ENCODE assay signal across 8 mouse cellular contexts in genomic region chr16:70568341-70569265, GRCm38 (mm10).
DNase-seq lines count a peak whose midpoint lies in the region; ATAC-seq and TF ChIP-seq lines count a peak whose summit lies in the region.

No protein-coding gene starts in this region.

- ATAC-seq in embryonic facial prominence, embryonic 15.5 days (ENCODE audit: insufficient number of reproducible peaks, low FRiP score, low TSS enrichment, low read depth) = no peak
- peak; percentile 63 for ATAC-seq in hindbrain, embryonic 11.5 days (ENCODE audit: low FRiP score)
- ATAC-seq in stomach, embryonic 16.5 days (ENCODE audit: insufficient read depth, low FRiP score) = 0 out of 2 replicates have a peak, but pooled peaks have one; percentile 37

- no peaks in the 10 kb centered on the region for H3K9me3 ChIP-seq in embryonic facial prominence, embryonic 15.5 days (replicated peaks)
- no peaks in the 10 kb centered on the region for H3K9me3 ChIP-seq in hindbrain, embryonic 11.5 days (ENCODE audit: control insufficient read depth, low read length)
- no peaks in the 10 kb centered on the region for H3K9me3 ChIP-seq in midbrain, embryonic 10.5 days (replicated peaks)
- no peaks in the 10 kb centered on the region for H3K9me3 ChIP-seq in stomach, embryonic 16.5 days (replicated peaks; ENCODE audit: control insufficient read depth, low read length)

- no peak for DNase-seq in gastrocnemius, adult 2 months
- DNase-seq in gastrocnemius, postnatal 14 days = no peak
- peak; percentile 18 for DNase-seq in WW6 (ENCODE audit: low read depth, low spot score)
- DNase-seq in hindbrain, embryonic 11.5 days (ENCODE audit: low spot score) = peak; percentile 80
- DNase-seq in layer of hippocampus, postnatal 14 days (ENCODE audit: low spot score in 2 of 2) = peak; percentile 41 to 88
- DNase-seq in midbrain, embryonic 10.5 days (ENCODE audit: low spot score) = peak; percentile 27

- no peaks in the 10 kb centered on the region for H3K4me1 ChIP-seq in embryonic facial prominence, embryonic 15.5 days
- H3K4me1 ChIP-seq in hindbrain, embryonic 11.5 days (replicated peaks; ENCODE audit: control insufficient read depth, insufficient read depth, low read length) = no peaks in the 10 kb centered on the region
- H3K4me1 ChIP-seq in midbrain, embryonic 10.5 days = no peaks in the 10 kb centered on the region
- H3K4me1 ChIP-seq in stomach, embryonic 16.5 days (ENCODE audit: control insufficient read depth, insufficient read depth, low read length) = no peaks in the 10 kb centered on the region

- no peaks in the 10 kb centered on the region for H3K36me3 ChIP-seq in embryonic facial prominence, embryonic 15.5 days
- H3K36me3 ChIP-seq in hindbrain, embryonic 11.5 days (ENCODE audit: control insufficient read depth, insufficient read depth, low read length) = no peaks in the 10 kb centered on the region
- no peaks in the 10 kb centered on the region for H3K36me3 ChIP-seq in midbrain, embryonic 10.5 days
- no peaks in the 10 kb centered on the region for H3K36me3 ChIP-seq in stomach, embryonic 16.5 days (ENCODE audit: control insufficient read depth, insufficient read depth, low read length)

- intact Hi-C loops in gastrocnemius, adult 2 months (cut with DNase I) = no loop called here
- intact Hi-C loops in gastrocnemius, postnatal 14 days (cut with DNase I; ENCODE audit: low total_unique reads) = no loop called here

- TF ChIP-seq CTCF in gastrocnemius, adult 2 months (IDR thresholded peaks at IDR 0.05) = peak; percentile 77

- 48% methylated on average over 23 of the region's 23 CpGs for WGBS in embryonic facial prominence, embryonic 15.5 days
- 66% methylated on average over 23 of the region's 23 CpGs for WGBS in hindbrain, embryonic 11.5 days
- WGBS in midbrain, embryonic 10.5 days = 67% methylated on average over 23 of the region's 23 CpGs
- WGBS in stomach, embryonic 16.5 days = 57% methylated on average over 23 of the region's 23 CpGs

- no peaks in the 10 kb centered on the region for H3K27me3 ChIP-seq in embryonic facial prominence, embryonic 15.5 days
- no peaks in the 10 kb centered on the region for H3K27me3 ChIP-seq in hindbrain, embryonic 11.5 days (ENCODE audit: control insufficient read depth, insufficient read depth, low read length)
- H3K27me3 ChIP-seq in midbrain, embryonic 10.5 days (ENCODE audit: low read depth, poor library complexity, severe bottlenecking) = no peaks in the 10 kb centered on the region
- no peaks in the 10 kb centered on the region for H3K27me3 ChIP-seq in stomach, embryonic 16.5 days (ENCODE audit: control insufficient read depth, insufficient read depth, low read length)

- no peak overlapping the region for H3K9ac ChIP-seq in embryonic facial prominence, embryonic 15.5 days
- no peak overlapping the region for H3K9ac ChIP-seq in hindbrain, embryonic 11.5 days (ENCODE audit: low read depth, low read length)
- H3K9ac ChIP-seq in stomach, embryonic 16.5 days (ENCODE audit: low read length) = no peak overlapping the region

- no peak overlapping the region for H3K4me3 ChIP-seq in gastrocnemius, adult 2 months
- H3K4me3 ChIP-seq in embryonic facial prominence, embryonic 15.5 days (replicated peaks) = no peak overlapping the region
- H3K4me3 ChIP-seq in hindbrain, embryonic 11.5 days (ENCODE audit: low read depth, low read length) = no peak overlapping the region
- H3K4me3 ChIP-seq in midbrain, embryonic 10.5 days = no peak overlapping the region
- no peak overlapping the region for H3K4me3 ChIP-seq in stomach, embryonic 16.5 days (replicated peaks; ENCODE audit: low read length)

- H3K4me2 ChIP-seq in embryonic facial prominence, embryonic 15.5 days (replicated peaks) = peak overlapping the region; percentile 32
- H3K4me2 ChIP-seq in hindbrain, embryonic 11.5 days (replicated peaks; ENCODE audit: low read depth, low read length) = no peak overlapping the region
- no peak overlapping the region for H3K4me2 ChIP-seq in stomach, embryonic 16.5 days (ENCODE audit: low read depth, low read length)

- no peak overlapping the region for H3K27ac ChIP-seq in gastrocnemius, adult 2 months
- no peak overlapping the region for H3K27ac ChIP-seq in embryonic facial prominence, embryonic 15.5 days (replicated peaks)
- H3K27ac ChIP-seq in hindbrain, embryonic 11.5 days (ENCODE audit: low read depth, low read length) = no peak overlapping the region
- no peak overlapping the region for H3K27ac ChIP-seq in midbrain, embryonic 10.5 days (replicated peaks)
- H3K27ac ChIP-seq in stomach, embryonic 16.5 days (ENCODE audit: low read length) = no peak overlapping the region

Comparison
In these comparisons a context has a peak if more than half of its experiments do, and no peak if none do; other contexts are left out.
1. DNase-seq: peak in WW6 (single experiment), hindbrain, embryonic 11.5 days (single experiment), layer of hippocampus, postnatal 14 days (2 of 2) and midbrain, embryonic 10.5 days (single experiment); none in gastrocnemius, adult 2 months (single experiment) and gastrocnemius, postnatal 14 days (single experiment).